Mouse (Mus musculus) megakaryocyte, embryonic 14.5 days (primary cell): Measurements from ENCODE around the gene Tnip2.

Experiments used
- FLI1 ChIP-seq: IDR thresholded peaks from 2 replicates; pipeline ENCODE4 v1.6.1; 2012; ENCODE audit warnings: low read length, inconsistent platforms, mixed read lengths
- GATA1 ChIP-seq: IDR thresholded peaks from 3 replicates; pipeline ENCODE4 v1.6.1; 2012; ENCODE audit warnings: mixed read lengths, low read length, inconsistent platforms, borderline replicate concordance

DNA sequence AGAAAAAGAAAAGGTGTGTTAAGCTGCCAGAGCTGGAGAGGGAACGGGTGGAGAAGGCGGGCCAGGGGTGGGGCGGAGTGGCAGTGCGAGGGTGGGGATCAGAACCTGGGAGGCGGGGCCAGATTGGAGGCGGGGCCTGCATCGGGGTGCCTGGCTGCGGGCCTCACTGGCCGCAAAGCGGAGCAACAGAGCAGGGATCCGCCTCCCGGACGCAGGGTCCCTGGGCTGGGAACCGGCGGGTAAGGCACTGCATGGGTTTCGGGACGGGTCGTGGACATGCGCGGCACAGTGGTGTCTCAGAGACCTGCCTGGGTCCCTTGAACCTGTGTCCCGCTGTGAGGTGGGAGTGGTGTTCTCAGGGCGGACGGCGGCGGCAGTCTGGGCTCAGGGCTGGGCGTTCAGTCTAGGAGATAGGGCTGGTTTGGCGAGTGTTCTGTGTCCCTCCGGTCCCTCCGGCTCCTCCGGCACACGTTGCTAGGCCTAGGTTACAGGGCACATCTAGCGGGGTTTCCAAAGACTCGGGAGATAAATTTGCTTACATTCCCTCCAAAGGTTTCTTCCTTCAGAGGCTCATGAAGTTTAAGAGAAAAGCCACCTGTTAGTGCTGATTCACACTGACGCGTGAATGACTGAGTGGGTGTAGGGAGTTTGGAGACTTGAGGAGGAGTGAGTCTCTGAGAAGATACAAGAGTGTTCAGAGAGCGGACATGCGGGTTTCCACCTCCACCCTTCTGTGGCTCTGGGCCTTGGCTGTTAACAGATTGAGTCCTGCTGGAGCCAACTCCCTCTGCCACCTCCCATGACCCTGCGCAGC lies 12.1 kb upstream of the Tnip2 start, which contains the start of gene Sh3bp2:
- no peak for TF ChIP-seq GATA1
- TF ChIP-seq FLI1 = no peak
